Mouse (Mus musculus): ENCODE results near the gene Agt. TPM values are rescaled to one million over a fixed set of nuclear protein-coding genes. Genes with fewer than 3 reads are reported as not detected.
A peak's percentile ranks its signal among the peaks of the same experiment; 100 is the strongest.

Gene Agt
- polyA plus RNA-seq (2014; fragmentation: Nextera tagmentation; extraction: Ambion mirVana), result 0.27 and 0.28 TPM in 2 replicates

DNA sequence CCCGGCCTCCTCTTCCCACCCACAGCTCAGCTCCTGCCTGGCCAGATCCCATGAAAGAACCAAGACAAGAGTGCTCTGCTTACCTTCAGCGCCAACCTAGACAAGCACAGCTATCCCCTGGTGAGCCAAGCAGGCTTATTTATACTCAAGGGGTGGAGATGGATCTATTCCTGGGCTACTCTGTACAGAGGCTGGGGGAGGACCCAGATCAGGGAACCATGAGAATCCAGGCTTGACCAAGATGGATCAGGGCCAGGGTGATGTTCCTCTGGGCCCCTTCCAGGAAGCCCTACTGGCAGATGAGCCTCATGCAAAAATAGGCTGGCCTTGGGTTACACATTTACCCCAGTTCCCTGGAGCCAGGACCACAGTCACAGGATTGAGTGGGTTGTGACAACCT is at the start of gene Agt:
Gene Agt, minus strand, starts transcription at position 114 of the 400 bp plus-strand sequence.
- Histone ChIP-seq H3K36me3 (ENCODE audit: control insufficient read depth, insufficient read depth, low read length) (no peaks in the 10 kb centered on the region), H3K9ac (ENCODE audit: low read depth, low read length) (no peak within 1 kb of the TSS), H3K4me2 (replicated peaks; ENCODE audit: low read depth, low read length) (no peak within 1 kb of the TSS), H3K4me1 (ENCODE audit: control insufficient read depth, insufficient read depth, low read length) (peaks cover 3% of the 10 kb centered on the region; the same call in 1 of the 2 replicates), H3K9me3 (ENCODE audit: control insufficient read depth, low read length) (no peaks in the 10 kb centered on the region), H3K27ac (ENCODE audit: low read depth, low read length) (no peak within 1 kb of the TSS), H3K27me3 (ENCODE audit: control insufficient read depth, insufficient read depth, low read length) (no peaks in the 10 kb centered on the region), H3K4me3 (ENCODE audit: low read length) (no peak within 1 kb of the TSS)
- 86% methylated on average over 2 of the region's 2 CpGs for WGBS
- ATAC-seq (ENCODE audit: low FRiP score, low TSS enrichment), result no peak

DNA sequence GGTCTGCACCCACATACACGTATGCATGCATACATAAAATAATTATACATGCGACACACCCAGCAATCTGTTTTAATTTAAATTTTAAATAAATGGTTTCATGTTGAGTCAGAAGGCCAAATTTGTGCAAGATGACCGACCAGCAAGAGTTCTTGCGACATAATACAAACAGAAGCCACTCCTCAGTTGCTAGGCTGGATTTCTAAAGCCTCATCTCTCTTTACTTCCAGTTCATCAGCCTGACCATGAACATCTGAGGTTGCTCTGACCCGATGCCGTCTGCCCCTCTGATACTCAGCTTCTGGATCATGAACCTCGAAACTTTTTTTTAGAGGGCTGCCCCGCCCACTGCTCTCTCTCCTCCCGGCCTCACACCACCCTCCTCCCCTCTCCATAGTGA is 48.7 kb upstream of the Agt start:
- no peaks in the 10 kb centered on the region; the same call in 1 of the 2 replicates for H3K27me3 ChIP-seq (ENCODE audit: control insufficient read depth, insufficient read depth, low read length)
- H3K4me3 ChIP-seq (ENCODE audit: low read length), result no peak overlapping the region
- no peak overlapping the region for H3K27ac ChIP-seq (ENCODE audit: low read depth, low read length)
- no peak for ATAC-seq (ENCODE audit: low FRiP score, low TSS enrichment)
- 68% methylated on average over 9 of the region's 9 CpGs for WGBS
- no peaks in the 10 kb centered on the region for H3K9me3 ChIP-seq (ENCODE audit: control insufficient read depth, low read length)
- no peak overlapping the region for H3K4me2 ChIP-seq (replicated peaks; ENCODE audit: low read depth, low read length)
- no peaks in the 10 kb centered on the region for H3K36me3 ChIP-seq (ENCODE audit: control insufficient read depth, insufficient read depth, low read length)
- H3K9ac ChIP-seq (ENCODE audit: low read depth, low read length), result no peak overlapping the region
- no peaks in the 10 kb centered on the region for H3K4me1 ChIP-seq (ENCODE audit: control insufficient read depth, insufficient read depth, low read length)

DNA sequence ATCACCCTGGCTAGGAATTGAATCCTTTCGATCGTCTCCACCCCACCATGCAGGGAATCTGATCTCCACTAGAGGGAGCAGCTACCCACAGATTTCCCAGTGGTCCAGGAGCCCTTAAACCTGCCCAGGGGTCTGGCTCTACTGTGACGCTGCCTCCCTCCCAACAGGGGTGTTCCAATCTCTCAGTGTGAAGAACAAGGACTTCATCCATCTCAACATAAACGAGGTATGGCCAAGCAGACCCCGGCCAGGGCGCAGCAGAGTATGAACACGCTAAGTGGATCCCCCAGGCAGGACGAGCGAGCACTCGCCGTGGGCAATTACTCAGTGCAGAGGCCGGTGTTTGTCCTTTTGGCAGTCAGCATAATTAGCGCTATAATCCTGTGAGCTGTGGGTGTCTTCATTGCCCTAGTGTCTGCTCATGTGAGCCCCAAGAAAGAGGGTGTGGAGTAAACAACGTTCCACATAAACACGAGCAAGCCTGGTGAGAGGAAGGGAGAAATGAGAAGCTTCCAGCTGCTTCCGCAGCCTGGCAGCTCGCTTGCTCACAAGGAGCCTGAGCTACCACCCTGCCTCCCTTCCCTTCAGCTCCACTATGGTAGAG is 47.9 kb upstream of the Agt start:
- H3K9ac ChIP-seq (ENCODE audit: low read depth, low read length), result peak overlapping the region; percentile 38
- peak overlapping the region; percentile 59 for H3K4me2 ChIP-seq (replicated peaks; ENCODE audit: low read depth, low read length)
- no peaks in the 10 kb centered on the region for H3K4me1 ChIP-seq (ENCODE audit: control insufficient read depth, insufficient read depth, low read length)
- ATAC-seq (ENCODE audit: low FRiP score, low TSS enrichment), result peak; percentile 90
- no peaks in the 10 kb centered on the region; the same call in 1 of the 2 replicates for H3K27me3 ChIP-seq (ENCODE audit: control insufficient read depth, insufficient read depth, low read length)
- H3K9me3 ChIP-seq (ENCODE audit: control insufficient read depth, low read length), result no peaks in the 10 kb centered on the region
- H3K4me3 ChIP-seq (ENCODE audit: low read length), result peak overlapping the region; percentile 38
- no peaks in the 10 kb centered on the region for H3K36me3 ChIP-seq (ENCODE audit: control insufficient read depth, insufficient read depth, low read length)
- H3K27ac ChIP-seq (ENCODE audit: low read depth, low read length), result no peak overlapping the region
- 7% methylated on average over 17 of the region's 17 CpGs for WGBS

DNA sequence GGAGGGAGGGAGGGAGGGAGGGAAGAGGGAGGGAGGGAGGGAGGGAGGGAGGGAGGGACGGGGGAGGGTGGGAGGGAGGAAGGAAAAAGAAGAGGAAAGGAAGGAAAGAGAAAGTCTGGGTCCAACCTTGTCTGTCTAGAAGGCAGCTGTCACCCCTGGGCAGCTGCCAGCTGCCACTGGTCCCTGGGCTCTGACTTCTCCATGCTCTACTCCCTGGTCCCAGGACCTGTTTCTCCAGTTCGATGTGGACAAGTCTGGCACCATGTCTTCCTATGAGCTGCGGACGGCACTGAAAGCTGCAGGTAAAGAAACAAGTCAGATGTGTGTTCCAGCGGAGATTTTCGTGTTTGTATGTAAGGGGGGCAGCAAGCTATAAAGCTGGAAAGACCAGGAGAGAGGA is 44.8 kb upstream of the Agt start:
- H3K36me3 ChIP-seq (ENCODE audit: control insufficient read depth, insufficient read depth, low read length), result no peaks in the 10 kb centered on the region
- ATAC-seq (ENCODE audit: low FRiP score, low TSS enrichment), result no peak
- no peak overlapping the region for H3K27ac ChIP-seq (ENCODE audit: low read depth, low read length)
- H3K4me2 ChIP-seq (replicated peaks; ENCODE audit: low read depth, low read length), result no peak overlapping the region
- H3K4me1 ChIP-seq (ENCODE audit: control insufficient read depth, insufficient read depth, low read length), result no peaks in the 10 kb centered on the region
- no peaks in the 10 kb centered on the region; the same call in 1 of the 2 replicates for H3K27me3 ChIP-seq (ENCODE audit: control insufficient read depth, insufficient read depth, low read length)
- H3K9ac ChIP-seq (ENCODE audit: low read depth, low read length), result no peak overlapping the region
- no peaks in the 10 kb centered on the region for H3K9me3 ChIP-seq (ENCODE audit: control insufficient read depth, low read length)
- no peak overlapping the region for H3K4me3 ChIP-seq (ENCODE audit: low read length)
- 86% methylated on average over 5 of the region's 6 CpGs for WGBS

DNA sequence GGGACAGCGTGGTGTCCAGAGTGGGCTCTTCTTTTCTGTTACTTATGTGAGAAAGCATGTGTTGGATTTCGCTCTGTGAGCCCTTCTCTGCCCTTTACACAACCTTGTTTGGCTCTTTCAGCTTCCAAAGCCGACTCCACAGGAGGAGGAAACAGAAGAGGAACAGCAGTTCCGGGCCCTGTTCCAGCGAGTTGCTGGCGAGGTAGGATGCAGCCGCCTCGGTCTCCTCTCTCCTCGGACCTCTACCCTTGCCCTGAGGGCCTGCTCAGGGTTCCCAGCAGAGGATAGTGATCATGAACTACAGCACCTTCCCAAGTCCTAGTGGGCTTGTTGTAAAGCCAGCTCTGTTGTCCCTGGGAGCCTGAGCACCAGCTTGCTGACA is 39.5 kb upstream of the Agt start:
- H3K9me3 ChIP-seq (ENCODE audit: control insufficient read depth, low read length), result no peaks in the 10 kb centered on the region
- no peak overlapping the region for H3K4me3 ChIP-seq (ENCODE audit: low read length)
- no peaks in the 10 kb centered on the region for H3K27me3 ChIP-seq (ENCODE audit: control insufficient read depth, insufficient read depth, low read length)
- H3K9ac ChIP-seq (ENCODE audit: low read depth, low read length), result no peak overlapping the region
- no peak overlapping the region for H3K27ac ChIP-seq (ENCODE audit: low read depth, low read length)
- 85% methylated on average over 9 of the region's 9 CpGs for WGBS
- H3K4me1 ChIP-seq (ENCODE audit: control insufficient read depth, insufficient read depth, low read length), result no peaks in the 10 kb centered on the region
- ATAC-seq (ENCODE audit: low FRiP score, low TSS enrichment), result no peak
- H3K36me3 ChIP-seq (ENCODE audit: control insufficient read depth, insufficient read depth, low read length), result no peaks in the 10 kb centered on the region
- no peak overlapping the region for H3K4me2 ChIP-seq (replicated peaks; ENCODE audit: low read depth, low read length)

DNA sequence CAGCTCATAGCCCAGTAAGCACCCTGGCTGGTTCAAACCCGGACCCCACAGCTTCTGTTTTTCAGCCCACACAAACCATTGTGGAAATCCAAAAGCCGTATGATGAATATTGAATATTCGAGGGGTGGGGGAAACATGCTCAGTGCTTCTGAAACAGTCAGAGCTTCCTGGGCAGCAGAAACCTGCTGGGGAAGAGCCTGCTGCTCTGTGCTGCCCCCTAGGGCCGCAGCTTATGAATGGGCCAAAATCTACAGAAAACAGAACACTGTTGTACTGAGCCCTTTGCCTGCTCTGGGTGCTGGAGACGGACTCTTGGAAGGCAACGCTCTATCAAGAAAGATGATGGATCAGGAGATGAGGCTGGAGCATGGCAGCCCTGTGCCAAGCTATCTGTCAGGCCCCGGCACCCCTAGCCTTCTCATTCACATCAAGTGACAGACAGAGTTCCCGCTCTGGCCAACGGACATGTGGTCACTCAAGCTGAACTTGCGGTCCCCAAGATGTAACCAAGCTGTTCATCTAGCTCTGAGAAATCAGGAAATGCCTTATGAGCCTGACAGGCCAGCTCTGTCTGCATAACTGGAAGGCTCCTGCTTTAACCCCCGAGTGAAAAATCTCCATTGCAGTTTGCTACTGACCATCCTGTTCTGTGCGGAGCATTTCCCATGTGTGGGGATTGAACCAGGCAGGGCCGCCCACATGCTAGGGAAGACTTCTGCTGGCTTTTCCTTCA is 38.9 kb upstream of the Agt start:
- H3K27me3 ChIP-seq (ENCODE audit: control insufficient read depth, insufficient read depth, low read length), result no peaks in the 10 kb centered on the region
- H3K9me3 ChIP-seq (ENCODE audit: control insufficient read depth, low read length), result no peaks in the 10 kb centered on the region
- no peak for ATAC-seq (ENCODE audit: low FRiP score, low TSS enrichment)
- no peaks in the 10 kb centered on the region for H3K4me1 ChIP-seq (ENCODE audit: control insufficient read depth, insufficient read depth, low read length)
- no peak overlapping the region for H3K9ac ChIP-seq (ENCODE audit: low read depth, low read length)
- H3K4me3 ChIP-seq (ENCODE audit: low read length), result no peak overlapping the region
- H3K36me3 ChIP-seq (ENCODE audit: control insufficient read depth, insufficient read depth, low read length), result no peaks in the 10 kb centered on the region
- no peak overlapping the region for H3K27ac ChIP-seq (ENCODE audit: low read depth, low read length)
- no peak overlapping the region for H3K4me2 ChIP-seq (replicated peaks; ENCODE audit: low read depth, low read length)
- 68% methylated on average over 13 of the region's 13 CpGs for WGBS

DNA sequence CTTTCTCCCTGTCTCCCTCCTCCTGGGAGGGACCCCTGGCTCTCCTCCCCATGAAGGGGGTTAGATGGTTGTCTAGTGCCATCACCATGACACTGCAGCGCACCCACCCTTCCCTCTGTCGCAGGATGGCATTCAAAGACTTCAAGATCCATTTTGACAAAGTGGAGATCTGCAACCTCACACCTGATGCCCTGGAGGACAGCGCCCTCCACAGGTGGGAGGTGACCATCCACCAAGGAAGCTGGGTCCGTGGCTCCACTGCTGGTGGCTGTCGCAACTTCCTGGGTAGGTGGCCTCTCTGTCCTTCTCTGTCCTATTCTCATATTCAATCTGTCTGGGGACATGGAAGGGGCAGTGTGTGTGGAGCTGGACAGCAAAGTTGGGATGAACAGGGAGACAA is 34.6 kb upstream of the Agt start:
- Histone ChIP-seq H3K4me3 (ENCODE audit: low read length) (no peak overlapping the region), H3K4me1 (ENCODE audit: control insufficient read depth, insufficient read depth, low read length) (no peaks in the 10 kb centered on the region), H3K27me3 (ENCODE audit: control insufficient read depth, insufficient read depth, low read length) (no peaks in the 10 kb centered on the region), H3K9ac (ENCODE audit: low read depth, low read length) (no peak overlapping the region), H3K4me2 (replicated peaks; ENCODE audit: low read depth, low read length) (no peak overlapping the region), H3K27ac (ENCODE audit: low read depth, low read length) (no peak overlapping the region), H3K36me3 (ENCODE audit: control insufficient read depth, insufficient read depth, low read length) (no peaks in the 10 kb centered on the region), H3K9me3 (ENCODE audit: control insufficient read depth, low read length) (no peaks in the 10 kb centered on the region)
- no peak for ATAC-seq (ENCODE audit: low FRiP score, low TSS enrichment)
- 81% methylated on average over 5 of the region's 5 CpGs for WGBS

DNA sequence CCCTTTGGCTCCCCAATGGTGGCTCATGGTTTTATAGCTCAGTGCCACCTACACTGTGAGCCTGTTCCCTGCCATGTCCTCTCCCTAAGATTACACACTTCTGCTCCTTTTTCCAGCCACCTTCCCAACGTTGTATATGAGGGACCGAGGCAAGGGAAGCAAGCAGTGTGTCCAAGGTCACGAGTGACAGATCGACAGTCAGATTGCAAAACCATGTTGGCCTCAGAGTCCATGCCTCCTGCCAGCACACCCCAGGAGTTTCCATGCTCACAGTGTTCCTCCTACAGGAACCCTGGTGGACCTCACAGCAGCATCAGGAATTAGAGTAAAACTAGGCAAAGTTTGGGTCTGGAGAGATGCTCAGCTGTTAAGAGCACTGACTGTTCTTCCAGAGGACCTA is 19.9 kb upstream of the Agt start:
- Histone ChIP-seq H3K36me3 (ENCODE audit: control insufficient read depth, insufficient read depth, low read length) (no peaks in the 10 kb centered on the region), H3K9ac (ENCODE audit: low read depth, low read length) (no peak overlapping the region), H3K4me2 (replicated peaks; ENCODE audit: low read depth, low read length) (no peak overlapping the region), H3K4me1 (ENCODE audit: control insufficient read depth, insufficient read depth, low read length) (no peaks in the 10 kb centered on the region), H3K27ac (ENCODE audit: low read depth, low read length) (no peak overlapping the region), H3K27me3 (ENCODE audit: control insufficient read depth, insufficient read depth, low read length) (no peaks in the 10 kb centered on the region), H3K4me3 (ENCODE audit: low read length) (no peak overlapping the region), H3K9me3 (ENCODE audit: control insufficient read depth, low read length) (no peaks in the 10 kb centered on the region)
- no peak for ATAC-seq (ENCODE audit: low FRiP score, low TSS enrichment)
- WGBS, result 77% methylated on average over 4 of the region's 4 CpGs

DNA sequence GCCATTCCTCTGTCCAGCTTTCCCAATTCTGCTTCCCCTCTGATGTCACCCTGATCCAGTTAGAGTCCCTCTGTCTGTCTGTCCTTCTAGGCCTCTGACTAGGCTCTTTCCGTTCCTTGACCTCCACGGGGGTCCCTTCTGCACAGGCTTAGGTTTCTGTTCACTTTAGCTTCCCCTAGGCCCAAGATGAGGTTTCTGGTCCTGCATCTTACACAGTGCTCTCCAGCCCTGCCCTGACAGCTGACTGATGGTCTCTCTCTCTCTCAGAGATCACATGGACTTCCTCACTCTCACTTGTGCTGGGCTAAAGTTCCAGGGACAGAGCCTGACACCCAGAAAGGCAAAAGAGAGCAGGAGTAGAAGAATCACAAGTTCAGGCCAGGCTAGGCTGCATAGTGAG is 17.1 kb upstream of the Agt start:
- Histone ChIP-seq H3K27me3 (ENCODE audit: control insufficient read depth, insufficient read depth, low read length) (no peaks in the 10 kb centered on the region), H3K4me1 (ENCODE audit: control insufficient read depth, insufficient read depth, low read length) (no peaks in the 10 kb centered on the region), H3K4me2 (replicated peaks; ENCODE audit: low read depth, low read length) (no peak overlapping the region), H3K4me3 (ENCODE audit: low read length) (no peak overlapping the region), H3K36me3 (ENCODE audit: control insufficient read depth, insufficient read depth, low read length) (no peaks in the 10 kb centered on the region), H3K9me3 (ENCODE audit: control insufficient read depth, low read length) (no peaks in the 10 kb centered on the region), H3K9ac (ENCODE audit: low read depth, low read length) (no peak overlapping the region), H3K27ac (ENCODE audit: low read depth, low read length) (no peak overlapping the region)
- WGBS, result 81% methylated on average over 2 of the region's 2 CpGs
- no peak for ATAC-seq (ENCODE audit: low FRiP score, low TSS enrichment)
